Mouse (Mus musculus) MEL (cell line): ENCODE measurements around the gene Tnfrsf13b.

Source experiments
- CTCF ChIP-seq, 3 experiments: IDR thresholded peaks in 2 of 3; conservative IDR thresholded peaks in 1 of 3; 2 replicates each; pipeline ENCODE4 v1.5.1; 2011 to 2012; ENCODE audit warnings: low read length in 3 of 3, low read depth in 2 of 3, mild to moderate bottlenecking in 2 of 3, improper control_type of control experiment in 1 of 3, inconsistent platforms in 1 of 3, mixed read lengths in 1 of 3, moderate library complexity in 1 of 3; ENCODE audit not compliant: control insufficient read depth in 1 of 3, insufficient read depth in 1 of 3, poor library complexity in 1 of 3, severe bottlenecking in 1 of 3
- E2F4 ChIP-seq: IDR thresholded peaks from 2 replicates; pipeline ENCODE4 v1.6.1; 2011; ENCODE audit warnings: low read depth, low read length, improper control_type of control experiment, borderline replicate concordance
- EP300 ChIP-seq, 2 experiments: IDR thresholded peaks; 2 replicates each; pipeline ENCODE4 v1.6.1; 2011; ENCODE audit warnings: improper control_type of control experiment in 2 of 2, low read length in 2 of 2, low read depth in 1 of 2, mild to moderate bottlenecking in 1 of 2
- MXI1 ChIP-seq: IDR thresholded peaks from 2 replicates; pipeline ENCODE4 v1.6.1; 2011; ENCODE audit warnings: mild to moderate bottlenecking, low read depth, low read length, improper control_type of control experiment
- MYB ChIP-seq: IDR thresholded peaks from 2 replicates; pipeline ENCODE4 v1.6.1; 2011; ENCODE audit warnings: mild to moderate bottlenecking, low read depth, low read length, improper control_type of control experiment
- NELFE ChIP-seq: IDR thresholded peaks from 2 replicates; pipeline ENCODE4 v1.6.1; 2011; ENCODE audit warnings: low read depth, low read length, improper control_type of control experiment
- POLR2A ChIP-seq, 2 experiments: IDR thresholded peaks; 2 replicates each; pipeline ENCODE4 v1.6.1; 2011 to 2012; ENCODE audit warnings: low read length in 2 of 2, mild to moderate bottlenecking in 2 of 2, control low read depth in 1 of 2, improper control_type of control experiment in 1 of 2, low read depth in 1 of 2, moderate library complexity in 1 of 2; ENCODE audit not compliant: control insufficient read depth in 1 of 2, insufficient read depth in 1 of 2, poor library complexity in 1 of 2
- SIN3A ChIP-seq: IDR thresholded peaks from 2 replicates; pipeline ENCODE4 v1.6.1; 2012; ENCODE audit warnings: low read length, improper control_type of control experiment, inconsistent platforms
- ZNF384 ChIP-seq: IDR thresholded peaks from 2 replicates; pipeline ENCODE4 v1.6.1; 2012; ENCODE audit warnings: low read depth, mild to moderate bottlenecking, inconsistent platforms, low read length, improper control_type of control experiment

GRCm38 (mm10) chr11:61081624-61082023 is 44.9 kb upstream of the Tnfrsf13b start:
- TF ChIP-seq MXI1 (no peak), MYB (no peak), POLR2A (IDR thresholded peaks at IDR 0.05; ENCODE audit: control insufficient read depth in 1 of 2, insufficient read depth in 1 of 2, low read depth in 1 of 2, low read length in 2 of 2, poor library complexity in 1 of 2) (no peak), ZNF384 (no peak), EP300 (IDR thresholded peaks at IDR 0.05; ENCODE audit: low read depth in 1 of 2, low read length in 2 of 2) (no peak), E2F4 (no peak), CTCF (IDR thresholded peaks at IDR 0.05 in 2 of 3, conservative IDR thresholded peaks at IDR 0.05 in 1 of 3; ENCODE audit: control insufficient read depth in 1 of 3, insufficient read depth in 1 of 3, low read depth in 2 of 3, low read length in 3 of 3, poor library complexity in 1 of 3, severe bottlenecking in 1 of 3) (no peak), NELFE (no peak), SIN3A (no peak)
